Mouse (Mus musculus): ENCODE measurements around the gene Ncor2.

- TF ChIP-seq CTCF (conservative IDR thresholded peaks at IDR 0.05; ENCODE audit: low read length) (no peak), NANOG (IDR thresholded peaks at IDR 0.05; ENCODE audit: borderline replicate concordance, low read length) (no peak), POU5F1 (IDR thresholded peaks at IDR 0.05; ENCODE audit: borderline replicate concordance, low read length) (no peak)
Measured at GRCm38 (mm10) chr5:125016421-125017242, 162.4 kb downstream of the Ncor2 start.
